Mouse (Mus musculus) adrenal gland, postnatal 36 days (tissue): ENCODE data around the gene Kctd3. TPM values are rescaled to one million over a fixed set of nuclear protein-coding genes. Genes with fewer than 3 reads are reported as not detected.

ENCODE experiments used
- DNase-seq, 2 experiments: peaks; one replicate each; pipeline ENCODE4 v3.0.0; 2021; ENCODE audit warnings: mixed read lengths in 1 of 2
- total RNA-seq, 2 experiments: library from RNA; stranded (reverse); gene quantifications; 2 replicates each; pipeline ENCODE4 v1.2.3; 2021

Gene Kctd3
- total RNA-seq, 2 experiments from 2014 or later: 30.9 to 33.7 TPM

DNA sequence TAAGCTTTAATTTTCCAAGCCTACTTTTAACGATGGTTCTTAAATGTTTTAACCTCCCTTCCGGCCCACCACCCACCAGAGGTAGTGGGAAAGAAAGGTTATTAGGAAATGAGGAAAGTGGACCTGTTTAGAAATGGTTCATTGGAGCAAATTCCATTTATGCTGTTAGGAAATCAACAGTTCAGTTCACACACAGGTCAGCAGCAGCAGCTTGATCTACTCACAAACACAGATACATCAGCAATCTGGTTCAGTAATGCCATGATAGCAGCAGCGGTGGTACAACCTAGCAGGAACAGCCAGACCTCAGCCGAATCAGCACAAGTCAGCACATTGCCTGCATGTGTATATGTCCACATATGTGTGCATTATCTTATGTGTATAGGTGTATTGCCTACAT, 3.0 kb upstream of the Kctd3 start:
- DNase-seq: no peak

GRCm38 (mm10) chr1:189007980-189008324, 311 bp upstream of the Kctd3 start:
- no peak for DNase-seq

- DNase-seq: no peak
Measured at GRCm38 (mm10) chr1:189006826-189007225, 815 bp downstream of the Kctd3 start.

DNA sequence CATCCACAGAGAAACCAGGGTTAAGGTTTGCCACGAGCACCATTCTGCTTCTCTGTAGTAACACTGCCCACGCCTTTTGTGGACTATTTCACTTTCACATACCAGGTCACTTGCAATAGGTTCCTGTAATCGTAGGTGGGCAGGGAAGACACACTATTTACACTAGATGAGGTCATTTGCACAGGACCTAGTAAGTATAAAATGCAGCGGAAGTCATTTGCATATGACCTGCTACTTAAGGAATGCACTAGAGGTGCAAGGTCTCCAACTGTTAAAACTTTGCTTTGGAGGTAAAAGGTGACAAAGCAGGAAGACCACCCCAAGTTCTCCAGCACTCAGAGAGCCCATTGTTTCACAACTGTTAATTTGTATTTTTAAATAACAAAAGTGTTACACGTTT, 1.4 kb downstream of the Kctd3 start:
- no peak for DNase-seq

DNA sequence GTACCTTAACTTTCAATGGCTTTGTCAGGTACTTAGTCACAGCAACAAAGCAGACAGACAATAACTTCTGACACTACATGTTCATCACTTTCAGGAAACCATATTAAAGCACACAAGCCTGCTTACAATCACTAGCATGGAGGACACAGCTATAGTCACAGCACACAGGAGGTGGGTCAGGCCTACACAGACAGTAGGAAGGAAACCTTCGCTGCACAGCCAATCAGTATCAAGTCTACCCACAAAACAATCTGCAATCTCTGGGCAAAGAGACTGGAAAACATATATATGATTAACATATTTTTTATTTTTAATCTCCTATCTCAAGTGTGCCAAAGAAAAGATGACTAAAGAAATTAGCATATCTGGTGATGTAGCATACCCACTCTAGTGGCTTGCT, 2.9 kb downstream of the Kctd3 start:
- DNase-seq: no peak

DNA sequence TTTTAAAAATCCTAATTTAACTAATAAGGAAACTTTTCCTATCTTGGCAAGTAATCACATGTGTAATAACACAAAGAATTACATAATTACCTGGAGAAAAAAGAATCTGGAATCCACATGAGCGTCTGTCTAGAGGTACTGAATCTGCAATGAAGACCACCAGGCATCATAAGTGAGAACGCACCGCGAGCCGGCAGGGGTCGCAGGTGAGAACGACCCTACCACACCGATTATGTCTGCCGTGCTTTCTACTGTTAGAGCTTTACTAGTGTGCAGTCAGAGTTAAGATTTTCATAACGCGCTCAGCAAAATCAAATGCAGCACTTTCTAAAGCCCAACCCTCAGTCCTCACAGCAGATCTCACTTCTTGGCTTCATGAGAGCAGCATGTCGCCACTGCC, 5.8 kb downstream of the Kctd3 start:
- no peak for DNase-seq

DNA sequence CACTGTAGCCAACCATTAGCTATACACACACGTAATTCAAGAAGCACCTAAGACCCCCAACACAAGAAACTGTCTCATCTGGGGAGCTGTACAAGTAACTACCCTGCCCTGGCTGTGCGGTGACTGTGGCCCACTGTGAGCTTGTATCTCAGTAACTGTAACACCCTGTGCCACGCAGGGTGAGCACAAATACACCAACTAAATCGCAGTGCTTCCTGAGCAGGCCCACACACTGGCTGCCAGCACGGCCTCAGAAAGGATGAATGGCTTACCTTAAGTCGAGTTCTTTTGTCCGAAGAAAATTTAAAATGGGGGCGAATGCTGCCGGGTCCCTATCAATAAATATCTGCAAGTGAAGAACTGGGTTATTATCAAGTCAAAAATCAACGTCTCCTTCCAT, 7.7 kb downstream of the Kctd3 start:
- DNase-seq: no peak

DNA sequence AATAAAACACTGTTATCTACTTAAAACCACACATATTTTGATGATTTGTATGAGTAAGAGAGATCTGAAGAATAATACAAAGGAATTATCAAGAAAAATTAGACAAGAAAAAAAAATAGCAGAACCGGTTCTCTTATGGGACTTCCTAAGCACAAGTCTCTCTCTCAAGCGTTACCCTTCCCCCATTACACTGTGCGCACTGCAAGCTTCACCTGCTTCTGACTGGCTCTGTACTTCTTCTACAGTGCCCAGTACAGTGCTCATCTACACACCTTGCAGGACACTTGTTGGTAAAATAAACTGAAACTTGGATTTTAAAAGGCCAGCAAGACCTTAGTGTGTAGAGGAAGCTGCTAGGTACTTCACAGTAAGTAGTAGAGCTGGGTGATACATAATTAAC, 9.7 kb downstream of the Kctd3 start:
- no peak for DNase-seq

- DNase-seq: peak in 1 of 2 experiments; percentile 48
Measured at GRCm38 (mm10) chr1:188993218-188993617, 14.4 kb downstream of the Kctd3 start.

GRCm38 (mm10) chr1:188980050-188980449, 27.6 kb downstream of the Kctd3 start:
- DNase-seq: peak; percentile 59 to 71

- no peak for DNase-seq
Measured at GRCm38 (mm10) chr1:188973926-188974325, 33.7 kb downstream of the Kctd3 start.

DNA sequence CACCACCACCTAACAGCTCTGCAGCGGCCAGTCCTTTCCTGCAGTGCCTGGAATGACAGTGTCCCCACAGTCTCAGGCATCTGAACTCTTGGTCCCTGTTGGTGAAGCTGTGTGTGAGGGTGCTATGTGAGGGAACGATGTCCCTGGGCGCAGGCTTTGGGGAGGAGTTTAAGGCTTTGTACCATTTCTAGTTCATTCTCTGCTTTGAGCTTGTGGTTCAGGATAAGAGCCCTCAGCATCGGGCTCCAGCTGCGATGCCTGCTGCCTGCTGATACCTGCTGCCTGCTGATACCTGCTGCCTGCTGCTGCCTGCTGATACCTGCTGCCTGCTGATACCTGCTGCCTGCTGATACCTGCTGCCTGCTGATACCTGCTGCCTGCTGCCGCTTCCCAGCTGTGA, 34.6 kb downstream of the Kctd3 start:
- no peak for DNase-seq

- DNase-seq: no peak
Measured at GRCm38 (mm10) chr1:188952501-188952900, 55.1 kb downstream of the Kctd3 start.

GRCm38 (mm10) chr1:188951091-188951490, 56.5 kb downstream of the Kctd3 start:
- no peak for DNase-seq

DNA sequence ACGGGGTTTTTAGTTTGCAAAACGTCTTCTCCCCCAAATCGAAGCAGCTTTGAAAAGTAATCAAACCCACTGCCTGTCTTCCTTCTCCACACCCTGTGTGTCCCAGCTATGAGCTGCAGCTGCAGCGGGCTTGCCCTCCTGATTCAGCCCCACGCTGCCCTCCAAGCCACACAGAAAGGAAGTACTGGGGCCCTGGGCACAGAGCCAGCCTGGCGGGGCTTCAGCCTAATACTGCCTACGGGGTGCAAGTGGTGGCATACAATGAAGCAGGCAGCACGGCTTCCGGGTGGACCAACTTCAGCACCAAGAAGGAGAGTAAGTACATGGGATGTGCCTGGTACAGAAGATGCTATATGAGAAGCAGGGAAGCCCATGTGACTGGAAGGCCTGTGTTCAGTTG, 59.4 kb downstream of the Kctd3 start:
- peak in 1 of 2 experiments; percentile 4 for DNase-seq

GRCm38 (mm10) chr1:188947794-188948193, 59.8 kb downstream of the Kctd3 start:
- DNase-seq: peak; percentile 9 to 37

DNA sequence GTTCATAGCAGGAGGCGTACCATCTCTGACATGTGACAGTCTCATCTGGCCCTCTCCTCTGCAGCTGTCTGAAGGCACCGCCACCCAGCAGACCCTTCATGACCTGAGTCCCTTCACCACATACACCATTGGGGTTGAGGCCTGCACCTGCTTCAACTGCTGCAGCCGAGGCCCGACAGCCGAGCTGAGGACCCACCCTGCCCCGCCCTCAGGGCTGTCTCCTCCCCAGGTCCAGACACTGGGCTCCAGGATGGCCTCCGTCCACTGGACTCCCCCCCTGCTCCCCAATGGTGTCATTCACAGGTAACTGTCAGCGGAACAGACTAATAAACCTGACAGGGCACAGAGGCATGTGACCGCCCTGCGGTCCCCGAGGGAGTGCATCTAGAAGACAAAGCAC, 60.8 kb downstream of the Kctd3 start:
- no peak for DNase-seq

DNA sequence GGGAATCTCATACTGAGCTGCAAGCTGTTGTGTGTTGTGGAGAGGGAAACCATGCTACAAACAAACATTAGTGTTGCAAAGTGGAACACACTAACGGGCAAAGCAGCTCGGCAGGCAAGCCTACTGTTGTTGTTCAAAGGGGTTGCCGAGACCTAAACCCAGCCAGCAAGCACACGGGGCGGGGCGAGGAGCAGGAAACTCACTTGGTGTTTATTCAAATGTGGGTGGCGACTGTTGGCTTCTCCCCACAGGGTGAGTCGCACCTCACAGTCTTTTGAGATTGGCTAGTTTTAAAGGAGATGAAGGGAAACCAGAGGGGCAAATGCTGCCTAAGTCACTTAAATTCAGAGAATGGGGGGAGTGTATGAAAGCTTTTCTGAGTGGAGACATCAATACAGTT, 62.3 kb downstream of the Kctd3 start:
- DNase-seq: no peak

- peak; percentile 8 to 9 for DNase-seq
Measured at GRCm38 (mm10) chr1:188937246-188937780, 70.3 kb downstream of the Kctd3 start.
